Mouse (Mus musculus) colon, adult 2 months (tissue): ENCODE results near the gene Itgb5. TPM values are rescaled to one million over a fixed set of nuclear protein-coding genes. Genes with fewer than 3 reads are reported as not detected.

Experiments
- polyA plus RNA-seq: library from polyadenylated mRNA; depleted of rRNA; stranded (reverse); fragments of >200 nt; gene quantifications from 2 replicates; pipeline ENCODE4 v1.2.3, GENCODE M21; 2012; rRNA removed

Gene Itgb5
- 69.9 and 72.4 TPM in 2 replicates for polyA plus RNA-seq

DNA sequence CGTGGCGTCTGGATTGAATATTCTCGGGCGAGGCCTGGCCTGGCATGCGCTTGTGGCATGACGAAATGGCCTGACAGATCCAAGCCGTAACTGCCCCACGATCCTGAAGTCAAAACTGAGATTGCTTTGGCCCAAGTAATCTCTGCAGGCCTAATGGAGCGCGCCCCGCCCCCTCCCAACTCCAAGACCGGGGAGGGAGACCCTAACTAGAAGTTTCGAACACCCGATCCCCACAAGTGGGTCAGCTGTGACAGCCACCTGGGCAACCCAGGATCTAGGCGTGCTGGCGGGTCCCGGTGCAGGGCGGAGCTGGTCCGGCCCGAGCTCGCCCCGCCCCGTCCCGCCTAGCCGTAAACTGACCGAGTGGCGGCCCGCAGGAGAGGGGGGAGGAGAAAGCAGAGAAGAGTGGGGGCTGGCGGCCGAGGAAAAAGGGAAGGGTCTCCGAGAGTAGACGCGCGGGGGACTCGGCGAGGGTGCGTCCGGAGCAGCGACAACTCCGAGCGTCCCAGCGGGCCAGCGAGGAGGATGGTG, at the start of gene Itgb5:
Gene Itgb5, plus strand, starts transcription at position 365 of the 531 bp plus-strand sequence.

DNA sequence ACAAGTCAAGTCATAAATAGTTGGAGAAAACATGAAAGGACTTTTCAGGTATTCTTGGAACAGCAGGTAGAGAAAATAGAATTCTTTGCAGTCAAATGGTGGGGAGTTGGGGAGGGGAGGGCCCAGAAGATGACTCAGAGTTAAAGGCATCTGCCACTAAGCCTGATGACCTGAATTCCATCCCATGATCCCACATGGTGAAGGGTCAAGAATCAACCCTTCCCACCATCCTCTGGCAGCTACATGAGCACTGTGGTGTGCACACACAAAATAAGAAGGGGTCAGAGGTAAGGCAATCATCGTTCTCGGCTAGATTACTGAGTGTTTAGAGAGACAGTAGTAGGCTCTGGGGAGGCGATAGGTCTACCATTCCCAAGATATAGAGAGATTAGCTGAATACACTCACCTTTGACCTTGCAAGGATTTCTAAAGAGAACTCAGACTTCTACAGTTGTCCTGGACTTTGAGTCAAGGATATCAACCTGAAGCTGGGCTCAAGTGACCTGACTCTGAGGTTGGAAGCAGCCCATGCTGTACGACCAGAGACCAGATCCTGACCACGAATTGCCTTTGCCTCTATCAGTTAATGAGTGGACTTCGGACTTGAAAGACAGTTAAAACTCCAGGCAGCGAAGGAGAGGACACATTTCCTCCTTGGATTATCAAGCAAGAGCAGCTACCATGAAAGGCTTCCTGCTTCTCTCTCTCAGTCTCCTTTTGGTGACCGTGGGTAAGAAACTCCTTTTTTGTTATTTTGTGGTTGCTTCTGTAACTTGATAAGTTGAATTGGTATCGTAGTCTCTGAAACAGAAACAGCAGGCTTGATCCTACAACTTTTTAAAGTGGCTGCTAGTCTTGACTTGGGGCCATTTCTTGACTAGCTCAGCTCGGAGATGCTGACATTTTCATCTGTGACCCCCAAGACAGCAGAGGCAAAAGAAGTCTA, 35.3 kb upstream of the Itgb5 start, which contains the start of gene Muc13:
Gene Muc13, plus strand, starts transcription at position 192 of the 946 bp plus-strand sequence.

DNA sequence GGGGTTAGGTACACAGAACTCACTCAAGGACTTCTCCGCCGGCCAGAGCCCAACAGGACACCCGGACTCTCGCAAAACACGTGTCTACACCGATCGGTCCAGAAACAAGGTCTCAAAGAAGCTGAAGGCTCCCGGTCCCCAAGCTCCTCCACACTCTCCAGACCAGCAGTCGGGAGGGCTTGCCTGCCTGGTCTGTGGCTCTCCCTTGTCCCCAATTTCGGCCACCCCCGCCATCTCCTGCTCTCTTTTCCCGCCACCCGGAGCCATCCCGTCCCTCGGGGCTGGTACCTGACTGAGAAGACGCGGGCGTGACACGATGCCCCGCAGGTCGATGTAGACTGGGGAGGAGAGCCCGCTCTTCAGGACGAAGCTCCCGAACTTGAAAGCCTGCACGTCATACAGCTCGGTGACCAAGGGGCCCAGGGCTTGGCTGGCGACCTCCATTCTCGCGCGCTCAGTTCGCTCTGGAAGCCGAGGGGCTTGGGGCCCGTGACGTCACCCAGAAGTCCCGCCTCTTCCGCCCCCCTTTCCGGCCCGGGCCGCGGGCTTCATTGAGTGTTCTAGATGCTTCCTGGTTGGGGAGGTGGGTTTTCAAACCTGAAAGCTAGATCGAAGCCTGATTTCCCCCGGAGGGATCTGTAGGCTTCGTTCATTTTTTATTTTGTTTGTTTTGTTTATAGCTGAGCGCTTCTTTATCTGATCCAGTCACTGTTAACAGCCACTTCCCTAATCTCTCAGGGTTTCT, 137.2 kb downstream of the Itgb5 start, which contains the start of gene Umps:
Gene Umps, minus strand, starts transcription at position 501 of the 745 bp plus-strand sequence.

Other genes with a start within 250 kb of the Itgb5 start
- gene Heg1, start 145.3 kb upstream of the Itgb5 start, polyA plus RNA-seq = 22.2 and 25.3 TPM in 2 replicates
- gene Muc13, start 35.6 kb upstream of the Itgb5 start, polyA plus RNA-seq = 1,067 and 1,627 TPM in 2 replicates
- gene Umps, start 137.4 kb downstream of the Itgb5 start, polyA plus RNA-seq = 6.8 and 7.3 TPM in 2 replicates